Mouse (Mus musculus) testis, adult 2 months (tissue): ENCODE results near the gene Gm45623. TPM values are rescaled to one million over a fixed set of nuclear protein-coding genes. Genes with fewer than 3 reads are reported as not detected.

Source experiments
- H3K27ac ChIP-seq: fragments of 200-500 bp; 2 replicates; pipeline ENCODE4 v1.5.1; 2012; ENCODE audit warnings: low read depth, low read length; ENCODE audit not compliant: control insufficient read depth, insufficient read depth
- H3K27me3 ChIP-seq: fragments of 200-500 bp; 2 replicates; pipeline ENCODE4 v1.6.1; 2012; ENCODE audit warnings: mild to moderate bottlenecking, low read length, moderate library complexity; ENCODE audit not compliant: control insufficient read depth, insufficient read depth
- H3K36me3 ChIP-seq: fragments of 200-500 bp; 2 replicates; pipeline ENCODE4 v1.6.1; 2012; ENCODE audit warnings: mild to moderate bottlenecking, low read length; ENCODE audit not compliant: control insufficient read depth, insufficient read depth
- H3K4me1 ChIP-seq: fragments of 200-500 bp; 2 replicates; pipeline ENCODE4 v1.6.1; 2012; ENCODE audit warnings: low read length; ENCODE audit not compliant: control insufficient read depth, insufficient read depth
- H3K4me3 ChIP-seq: fragments of 200-500 bp; 2 replicates; pipeline ENCODE4 v1.5.1; 2012; ENCODE audit warnings: low read depth, mild to moderate bottlenecking, low read length, moderate library complexity, mixed read lengths; ENCODE audit not compliant: control insufficient read depth
- CTCF ChIP-seq: fragments of 200-500 bp; IDR thresholded peaks from 2 replicates; pipeline ENCODE4 v1.5.1; 2012; ENCODE audit warnings: low read depth, mild to moderate bottlenecking, inconsistent platforms, low read length, moderate library complexity; ENCODE audit not compliant: control insufficient read depth, insufficient read depth, insufficient replicate concordance
- POLR2A ChIP-seq: fragments of 200-500 bp; IDR thresholded peaks from 2 replicates; pipeline ENCODE4 v1.6.1; 2012; ENCODE audit warnings: low read depth, mild to moderate bottlenecking, inconsistent platforms, low read length, moderate library complexity; ENCODE audit not compliant: control insufficient read depth
- polyA plus RNA-seq: library from polyadenylated mRNA; depleted of rRNA; stranded (reverse); fragments of >200 nt; gene quantifications from 2 replicates; pipeline ENCODE4 v1.2.3, GENCODE M21; 2012

Gene Gm45623
- polyA plus RNA-seq, 1 experiment: 0.25 TPM

DNA sequence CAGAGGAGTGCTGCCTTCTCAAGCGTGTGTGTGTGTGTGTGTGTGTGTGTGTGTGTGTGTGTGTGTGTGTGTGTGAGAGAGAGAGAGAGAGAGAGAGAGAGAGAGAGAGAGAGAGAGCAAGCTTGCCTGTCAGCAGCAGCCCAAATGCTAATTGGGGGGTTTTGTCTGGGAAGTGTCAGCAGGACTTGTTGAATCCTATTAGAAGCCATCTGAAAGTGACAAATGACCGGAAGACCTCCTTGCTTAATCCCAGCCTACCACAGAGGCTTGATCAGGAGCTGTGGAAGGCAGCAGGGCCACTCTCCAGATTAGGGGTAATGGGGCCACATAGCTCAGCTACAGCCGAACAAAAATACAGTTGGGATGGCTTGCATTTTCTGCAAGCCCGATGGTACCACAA, 15.8 kb upstream of the Gm45623 start:
- Histone ChIP-seq H3K36me3 (no peaks in the 10 kb centered on the region), H3K27me3 (no peaks in the 10 kb centered on the region), H3K4me3 (no peak overlapping the region), H3K4me1 (peaks cover 10% of the 10 kb centered on the region), H3K27ac (no peak overlapping the region)
- TF ChIP-seq CTCF (no peak), POLR2A (no peak)

- Histone ChIP-seq H3K4me3 (no peak overlapping the region), H3K27me3 (no peaks in the 10 kb centered on the region), H3K36me3 (no peaks in the 10 kb centered on the region), H3K4me1 (peaks cover 10% of the 10 kb centered on the region), H3K27ac (no peak overlapping the region)
- no peak for TF ChIP-seq POLR2A
- TF ChIP-seq CTCF: no peak
Observed at GRCm38 (mm10) chr13:56766211-56766610, 12.6 kb upstream of the Gm45623 start.

GRCm38 (mm10) chr13:56765284-56766032, 11.8 kb upstream of the Gm45623 start:
- peak overlapping the region; percentile 82 for H3K4me3 ChIP-seq
- H3K27me3 ChIP-seq: no peaks in the 10 kb centered on the region
- H3K4me1 ChIP-seq: peaks cover 10% of the 10 kb centered on the region
- peak overlapping the region; percentile 43; the same call in 1 of the 2 replicates for H3K27ac ChIP-seq
- no peak for TF ChIP-seq CTCF
- TF ChIP-seq POLR2A: no peak
- no peaks in the 10 kb centered on the region for H3K36me3 ChIP-seq

DNA sequence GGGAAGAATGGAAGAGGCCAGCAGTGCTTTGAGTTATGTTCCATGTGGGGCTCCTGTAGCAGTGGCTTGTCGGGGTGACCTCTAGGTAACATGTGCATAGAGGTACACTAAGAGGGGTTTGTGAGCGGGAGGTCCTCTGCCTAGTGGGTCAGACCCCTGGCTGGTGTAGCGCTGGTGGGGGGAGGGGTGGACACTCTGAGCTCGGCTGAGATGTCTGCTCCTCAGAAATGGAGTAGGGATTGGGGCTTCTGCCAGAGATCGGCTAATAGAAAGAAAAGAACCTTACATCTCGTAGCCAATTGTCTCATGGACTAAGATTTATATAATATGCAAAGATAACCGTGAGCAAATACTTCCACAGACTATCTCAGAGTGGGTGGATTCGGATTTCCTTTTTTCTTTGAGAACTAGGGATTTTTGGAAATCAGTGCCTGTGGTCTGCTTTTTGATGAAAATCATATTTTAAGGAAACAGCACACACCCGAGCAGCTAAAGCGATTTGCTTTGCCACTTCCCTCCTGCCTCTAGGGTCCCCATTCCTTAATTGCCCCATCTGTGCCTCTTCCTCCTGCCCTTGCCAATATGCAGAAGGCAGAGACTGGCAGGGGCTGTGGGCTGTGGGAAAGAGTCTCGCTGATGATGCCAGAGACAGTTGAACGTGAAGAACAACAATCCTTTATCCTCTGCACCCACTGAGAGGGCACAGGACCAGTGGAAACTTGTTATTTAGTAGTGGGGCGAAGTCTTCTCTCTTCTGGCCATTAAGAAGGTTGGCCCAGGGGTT, 9.0 kb upstream of the Gm45623 start:
- TF ChIP-seq CTCF (no peak), POLR2A (no peak)
- Histone ChIP-seq H3K27me3 (no peaks in the 10 kb centered on the region), H3K36me3 (no peaks in the 10 kb centered on the region), H3K4me3 (no peak overlapping the region), H3K4me1 (peaks cover 10% of the 10 kb centered on the region), H3K27ac (no peak overlapping the region)

GRCm38 (mm10) chr13:56758492-56758891, 4.9 kb upstream of the Gm45623 start:
- TF ChIP-seq CTCF (peak; percentile 86), POLR2A (no peak)
- Histone ChIP-seq H3K27me3 (no peaks in the 10 kb centered on the region), H3K4me3 (no peak overlapping the region), H3K27ac (no peak overlapping the region), H3K36me3 (no peaks in the 10 kb centered on the region), H3K4me1 (no peaks in the 10 kb centered on the region; the same call in 1 of the 2 replicates)

GRCm38 (mm10) chr13:56757201-56757600, 3.6 kb upstream of the Gm45623 start:
- Histone ChIP-seq H3K4me1 (peaks cover 8% of the 10 kb centered on the region), H3K4me3 (no peak overlapping the region), H3K27ac (no peak overlapping the region), H3K27me3 (no peaks in the 10 kb centered on the region), H3K36me3 (no peaks in the 10 kb centered on the region)
- TF ChIP-seq CTCF (no peak), POLR2A (no peak)

GRCm38 (mm10) chr13:56755871-56756270, 2.2 kb upstream of the Gm45623 start:
- no peak for TF ChIP-seq POLR2A
- peak; percentile 62 for TF ChIP-seq CTCF
- no peak overlapping the region for H3K27ac ChIP-seq
- H3K4me1 ChIP-seq: peaks cover 8% of the 10 kb centered on the region
- no peaks in the 10 kb centered on the region for H3K36me3 ChIP-seq
- no peak overlapping the region for H3K4me3 ChIP-seq
- no peaks in the 10 kb centered on the region for H3K27me3 ChIP-seq
